Mouse (Mus musculus): ENCODE data around the gene S1pr1.
A peak's percentile ranks its signal among the peaks of the same experiment; 100 is the strongest.

The S1pr1 gene

GRCm38 (mm10) chr3:115673663-115674157 lies 41.2 kb downstream of the S1pr1 start:
- DNase-seq (ENCODE audit: low spot score) = no peak

- no peak for DNase-seq (ENCODE audit: low spot score)
Observed at GRCm38 (mm10) chr3:115672965-115673662, 41.8 kb downstream of the S1pr1 start.

GRCm38 (mm10) chr3:115669230-115669629 lies 45.6 kb downstream of the S1pr1 start:
- DNase-seq (ENCODE audit: low spot score) = no peak

GRCm38 (mm10) chr3:115667182-115667581 lies 47.7 kb downstream of the S1pr1 start:
- no peak for DNase-seq (ENCODE audit: low spot score)

GRCm38 (mm10) chr3:115666547-115666946 lies 48.3 kb downstream of the S1pr1 start:
- DNase-seq (ENCODE audit: low spot score) = no peak

GRCm38 (mm10) chr3:115664497-115664896 lies 50.4 kb downstream of the S1pr1 start:
- no peak for DNase-seq (ENCODE audit: low spot score)

- DNase-seq (ENCODE audit: low spot score) = peak; percentile 41
Observed at GRCm38 (mm10) chr3:115660701-115661460, 54.0 kb downstream of the S1pr1 start.
